Mouse (Mus musculus): ENCODE data around the gene Cdc6.

DNA sequence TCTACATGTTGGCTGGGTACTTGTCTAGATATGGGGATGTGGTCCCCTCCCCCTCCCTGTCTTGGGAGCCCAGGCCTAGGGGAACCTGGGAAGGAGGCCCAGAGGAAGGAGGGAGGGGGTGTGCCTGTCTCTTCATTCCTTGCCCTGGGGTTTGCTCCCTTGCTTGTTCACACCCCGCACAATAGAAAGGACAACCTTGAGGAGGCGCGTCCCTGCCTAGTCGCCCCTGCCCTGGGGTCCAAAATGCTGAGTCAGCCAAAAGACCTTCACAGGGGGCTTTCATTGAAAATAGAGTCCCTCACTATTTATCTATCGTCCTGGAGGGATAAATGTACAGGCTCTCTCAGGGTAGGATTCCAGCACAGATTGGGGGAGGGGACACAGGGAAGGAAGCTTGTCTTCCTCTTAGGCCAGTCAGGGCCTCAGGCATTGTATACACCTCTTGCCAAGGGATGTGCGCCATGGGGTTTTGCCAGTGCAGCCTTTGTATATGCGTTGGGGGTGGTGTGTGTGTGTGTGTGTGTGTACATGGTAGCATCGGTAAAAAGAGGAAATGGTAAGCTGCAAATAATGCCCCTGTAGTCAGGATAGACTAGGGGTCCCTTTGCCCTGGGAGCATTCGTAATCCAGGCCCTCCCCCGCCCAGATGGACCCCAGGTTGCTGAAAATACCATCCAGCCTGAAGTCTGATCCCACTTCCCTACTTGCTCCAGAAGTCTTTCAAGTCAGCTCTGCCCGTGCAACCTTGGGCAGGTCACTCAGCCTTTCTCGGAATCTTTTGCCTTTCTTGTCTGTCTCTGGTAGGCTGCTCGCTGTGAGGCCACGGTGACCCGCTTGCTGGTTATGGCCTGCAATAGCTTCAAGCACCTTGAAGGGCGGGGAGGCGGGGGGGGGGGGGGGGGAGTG lies 47.5 kb downstream of the Cdc6 start:
- TF ChIP-seq CTCF (IDR thresholded peaks at IDR 0.05; ENCODE audit: low read depth), result no peak
- no peak for TF ChIP-seq EP300 (optimal IDR thresholded peaks at IDR 0.05)
